Mouse (Mus musculus) MEL (cell line): ENCODE measurements around the gene Adh1. TPM values are rescaled to one million over a fixed set of nuclear protein-coding genes. Genes with fewer than 3 reads are reported as not detected.
A peak's percentile ranks its signal among the peaks of the same experiment; 100 is the strongest.

Source experiments
- DNase-seq: peaks from one replicate; pipeline ENCODE4 v3.0.0; 2011; ENCODE audit warnings: low read depth, low spot score
- H3K27ac ChIP-seq: 2 replicates; pipeline ENCODE4 v1.5.1; 2012; ENCODE audit warnings: low read depth, mild to moderate bottlenecking, control low read depth, low read length, moderate library complexity; ENCODE audit not compliant: control insufficient read depth
- H3K27me3 ChIP-seq, 2 experiments: fragments of 150-350 bp in 1 of 2; sonication (generic) in 1 of 2; 2 replicates each; pipeline ENCODE4 v1.6.1; 2012; ENCODE audit warnings: low read length in 2 of 2, mild to moderate bottlenecking in 2 of 2, improper control_type of control experiment in 1 of 2, moderate library complexity in 1 of 2; ENCODE audit not compliant: insufficient read depth in 2 of 2, control insufficient read depth in 1 of 2
- H3K36me3 ChIP-seq, 2 experiments: 2 replicates each; pipeline ENCODE4 v1.6.1; 2012 to 2014; ENCODE audit warnings: low read length in 2 of 2, improper control_type of control experiment in 1 of 2, inconsistent platforms in 1 of 2, mild to moderate bottlenecking in 1 of 2; ENCODE audit not compliant: insufficient read depth in 2 of 2, control insufficient read depth in 1 of 2
- H3K4me1 ChIP-seq, 2 experiments: fragments of 150-350 bp in 1 of 2; sonication (generic) in 1 of 2; 2 replicates each; pipeline ENCODE4 v1.6.1; 2012; ENCODE audit warnings: low read length in 2 of 2, improper control_type of control experiment in 1 of 2, mild to moderate bottlenecking in 1 of 2; ENCODE audit not compliant: insufficient read depth in 2 of 2, control insufficient read depth in 1 of 2
- H3K4me3 ChIP-seq, 2 experiments: fragments of 150-350 bp in 1 of 2; sonication (generic) in 1 of 2; 2 replicates each; pipeline ENCODE4 v1.5.1; 2012; ENCODE audit warnings: low read depth in 2 of 2, low read length in 2 of 2, mild to moderate bottlenecking in 2 of 2, moderate library complexity in 2 of 2, control low read depth in 1 of 2, improper control_type of control experiment in 1 of 2; ENCODE audit not compliant: control insufficient read depth in 1 of 2, insufficient read depth in 1 of 2
- H3K79me2 ChIP-seq: 2 replicates; pipeline ENCODE4 v1.6.1; 2012; ENCODE audit warnings: mild to moderate bottlenecking, low read length, moderate library complexity; ENCODE audit not compliant: control insufficient read depth, poor library complexity, insufficient read depth
- H3K9ac ChIP-seq: 2 replicates; pipeline ENCODE4 v1.6.1; 2012; ENCODE audit warnings: low read depth, mild to moderate bottlenecking, control low read depth, low read length, moderate library complexity; ENCODE audit not compliant: control insufficient read depth, poor library complexity, severe bottlenecking
- H3K9me3 ChIP-seq: fragments of 150-350 bp; sonication (generic); replicated peaks from 2 replicates; pipeline ENCODE4 v1.6.1; 2012; ENCODE audit warnings: mild to moderate bottlenecking, low read length, improper control_type of control experiment, moderate library complexity; ENCODE audit not compliant: insufficient read depth
- BHLHE40 ChIP-seq: IDR thresholded peaks from 2 replicates; pipeline ENCODE4 v1.6.1; 2012; ENCODE audit warnings: low read depth, mild to moderate bottlenecking, inconsistent platforms, low read length, improper control_type of control experiment, borderline replicate concordance
- CTCF ChIP-seq, 3 experiments: IDR thresholded peaks in 2 of 3; conservative IDR thresholded peaks in 1 of 3; 2 replicates each; pipeline ENCODE4 v1.5.1; 2011 to 2012; ENCODE audit warnings: low read length in 3 of 3, low read depth in 2 of 3, mild to moderate bottlenecking in 2 of 3, improper control_type of control experiment in 1 of 3, inconsistent platforms in 1 of 3, mixed read lengths in 1 of 3, moderate library complexity in 1 of 3; ENCODE audit not compliant: control insufficient read depth in 1 of 3, insufficient read depth in 1 of 3, poor library complexity in 1 of 3, severe bottlenecking in 1 of 3
- E2F4 ChIP-seq: IDR thresholded peaks from 2 replicates; pipeline ENCODE4 v1.6.1; 2011; ENCODE audit warnings: low read depth, low read length, improper control_type of control experiment, borderline replicate concordance
- ELF1 ChIP-seq: IDR thresholded peaks from 2 replicates; pipeline ENCODE4 v1.6.1; 2014; ENCODE audit warnings: low read depth, mild to moderate bottlenecking, inconsistent platforms, low read length, improper control_type of control experiment, moderate library complexity
- ETS1 ChIP-seq: IDR thresholded peaks from 2 replicates; pipeline ENCODE4 v1.6.1; 2012; ENCODE audit warnings: low read depth, mild to moderate bottlenecking, inconsistent platforms, low read length, improper control_type of control experiment, moderate library complexity
- GABPA ChIP-seq: IDR thresholded peaks from 2 replicates; pipeline ENCODE4 v1.6.1; 2012; ENCODE audit warnings: low read depth, mild to moderate bottlenecking, inconsistent platforms, low read length, improper control_type of control experiment, moderate library complexity
- GATA1 ChIP-seq: IDR thresholded peaks from 2 replicates; pipeline ENCODE4 v1.6.1; 2011; ENCODE audit warnings: low read depth, low read length, improper control_type of control experiment
- JUND ChIP-seq: IDR thresholded peaks from 2 replicates; pipeline ENCODE4 v1.6.1; 2011; ENCODE audit warnings: low read depth, mild to moderate bottlenecking, improper control_type of control experiment, low read length
- KAT2A ChIP-seq: conservative IDR thresholded peaks from 2 replicates; pipeline ENCODE4 v1.6.1; 2012; ENCODE audit warnings: low read depth, low read length, improper control_type of control experiment, inconsistent platforms
- MAFK ChIP-seq: IDR thresholded peaks from 2 replicates; pipeline ENCODE4 v1.6.1; 2011; ENCODE audit warnings: low read depth, mild to moderate bottlenecking, low read length, improper control_type of control experiment, borderline replicate concordance
- MAX ChIP-seq: IDR thresholded peaks from 2 replicates; pipeline ENCODE4 v1.6.1; 2011; ENCODE audit warnings: low read length, improper control_type of control experiment
- MAZ ChIP-seq: IDR thresholded peaks from 2 replicates; pipeline ENCODE4 v1.6.1; 2012; ENCODE audit warnings: low read depth, mild to moderate bottlenecking, inconsistent platforms, low read length, improper control_type of control experiment
- MEF2A ChIP-seq: IDR thresholded peaks from 2 replicates; pipeline ENCODE4 v1.6.1; 2014; ENCODE audit warnings: low read depth, mild to moderate bottlenecking, inconsistent platforms, low read length, improper control_type of control experiment; ENCODE audit not compliant: poor library complexity, insufficient replicate concordance, severe bottlenecking; ENCODE audit errors: extremely low read depth
- MXI1 ChIP-seq: IDR thresholded peaks from 2 replicates; pipeline ENCODE4 v1.6.1; 2011; ENCODE audit warnings: mild to moderate bottlenecking, low read depth, low read length, improper control_type of control experiment
- MYB ChIP-seq: IDR thresholded peaks from 2 replicates; pipeline ENCODE4 v1.6.1; 2011; ENCODE audit warnings: mild to moderate bottlenecking, low read depth, low read length, improper control_type of control experiment
- NELFE ChIP-seq: IDR thresholded peaks from 2 replicates; pipeline ENCODE4 v1.6.1; 2011; ENCODE audit warnings: low read depth, low read length, improper control_type of control experiment
- NRF1 ChIP-seq: IDR thresholded peaks from 2 replicates; pipeline ENCODE4 v1.6.1; 2014; ENCODE audit warnings: low read depth, mild to moderate bottlenecking, inconsistent platforms, low read length, improper control_type of control experiment, moderate library complexity; ENCODE audit not compliant: poor library complexity, insufficient read depth, severe bottlenecking
- POLR2A ChIP-seq, 2 experiments: IDR thresholded peaks; 2 replicates each; pipeline ENCODE4 v1.6.1; 2011 to 2012; ENCODE audit warnings: low read length in 2 of 2, mild to moderate bottlenecking in 2 of 2, control low read depth in 1 of 2, improper control_type of control experiment in 1 of 2, low read depth in 1 of 2, moderate library complexity in 1 of 2; ENCODE audit not compliant: control insufficient read depth in 1 of 2, insufficient read depth in 1 of 2, poor library complexity in 1 of 2
- POLR2AphosphoS2 ChIP-seq: IDR thresholded peaks from 2 replicates; pipeline ENCODE4 v1.6.1; 2011; ENCODE audit warnings: low read length, improper control_type of control experiment
- POLR2AphosphoS5 ChIP-seq: IDR thresholded peaks from 2 replicates; pipeline ENCODE4 v1.6.1; 2012; ENCODE audit warnings: low read depth, borderline replicate concordance, mild to moderate bottlenecking, inconsistent platforms, low read length, moderate library complexity, mixed read lengths
- RAD21 ChIP-seq: IDR thresholded peaks from 2 replicates; pipeline ENCODE4 v1.6.1; 2011; ENCODE audit warnings: mild to moderate bottlenecking, low read depth, low read length, improper control_type of control experiment
- SIN3A ChIP-seq: IDR thresholded peaks from 2 replicates; pipeline ENCODE4 v1.6.1; 2012; ENCODE audit warnings: low read length, improper control_type of control experiment, inconsistent platforms
- SMC3 ChIP-seq: IDR thresholded peaks from 2 replicates; pipeline ENCODE4 v1.6.1; 2011; ENCODE audit warnings: low read depth, low read length, improper control_type of control experiment
- TAL1 ChIP-seq: IDR thresholded peaks from 2 replicates; pipeline ENCODE4 v1.6.1; 2012; ENCODE audit warnings: mild to moderate bottlenecking, inconsistent platforms, low read length, moderate library complexity, mixed read lengths
- TBP ChIP-seq: IDR thresholded peaks from 2 replicates; pipeline ENCODE4 v1.8.0; 2011; ENCODE audit warnings: low read depth, low read length, improper control_type of control experiment
- TCF12 ChIP-seq: IDR thresholded peaks from 2 replicates; pipeline ENCODE4 v1.6.1; 2014; ENCODE audit warnings: low read depth, mild to moderate bottlenecking, inconsistent platforms, low read length, improper control_type of control experiment, moderate library complexity
- USF1 ChIP-seq: IDR thresholded peaks from 2 replicates; pipeline ENCODE4 v1.6.1; 2014; ENCODE audit warnings: low read depth, mild to moderate bottlenecking, inconsistent platforms, low read length, improper control_type of control experiment, moderate library complexity
- USF2 ChIP-seq, 2 experiments: IDR thresholded peaks; 2 replicates each; pipeline ENCODE4 v1.6.1; 2011 to 2012; ENCODE audit warnings: improper control_type of control experiment in 2 of 2, low read length in 2 of 2, borderline replicate concordance in 1 of 2, inconsistent platforms in 1 of 2, low read depth in 1 of 2, mild to moderate bottlenecking in 1 of 2; ENCODE audit not compliant: insufficient read depth in 1 of 2
- ZC3H11A ChIP-seq: IDR thresholded peaks from 2 replicates; pipeline ENCODE4 v1.6.1; 2012; ENCODE audit warnings: low read depth, mild to moderate bottlenecking, inconsistent platforms, low read length, improper control_type of control experiment
- ZKSCAN1 ChIP-seq: IDR thresholded peaks from 2 replicates; pipeline ENCODE4 v1.6.1; 2012; ENCODE audit warnings: low read depth, mild to moderate bottlenecking, inconsistent platforms, low read length, improper control_type of control experiment, moderate library complexity
- ZNF384 ChIP-seq: IDR thresholded peaks from 2 replicates; pipeline ENCODE4 v1.6.1; 2012; ENCODE audit warnings: low read depth, mild to moderate bottlenecking, inconsistent platforms, low read length, improper control_type of control experiment
- polyA plus RNA-seq, 2 experiments: library from polyadenylated mRNA; stranded (reverse) in 1 of 2; unstranded in 1 of 2; fragments of >175 nt in 1 of 2; fragments of >200 nt in 1 of 2; gene quantifications; 2 replicates each; pipeline versions ENCODE4 v1.2.1 to v1.2.4; 2012; ENCODE audit warnings: low replicate concordance in 2 of 2, low read depth in 1 of 2; ENCODE audit not compliant: insufficient read length in 2 of 2, insufficient read depth in 1 of 2, missing spikeins in 1 of 2
- total RNA-seq: library from RNA; depleted of rRNA; stranded (reverse); fragments of 300-350 nt; gene quantifications from 2 replicates; pipeline ENCODE4 v1.2.3, GENCODE M21; 2012

Gene Adh1
- total and polyA plus RNA-seq, 3 experiments: 0.15 TPM; not detected in 2

DNA sequence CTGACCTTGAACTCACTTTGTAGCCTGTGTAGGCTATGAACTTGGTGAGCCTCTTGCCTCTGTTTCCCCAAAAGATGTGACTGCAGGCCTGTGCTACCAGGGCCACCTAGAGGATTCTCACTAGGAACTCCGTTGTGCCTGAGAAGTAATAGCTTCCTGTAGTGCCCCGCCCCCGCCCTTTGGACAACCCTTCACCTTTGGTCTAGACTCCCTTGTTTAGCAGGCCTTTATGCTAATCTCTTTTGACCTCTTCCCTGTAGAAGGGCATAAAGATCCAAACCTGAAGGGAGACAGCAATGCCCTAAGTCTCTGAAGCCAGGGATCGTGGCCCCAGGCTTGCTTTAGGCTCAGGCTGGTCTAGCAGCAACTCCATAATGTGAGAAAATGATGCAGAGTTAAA, 38.3 kb upstream of the Adh1 start:
- Histone ChIP-seq H3K4me1 (no peaks in the 10 kb centered on the region), H3K9ac (no peak overlapping the region), H3K36me3 (no peaks in the 10 kb centered on the region), H3K79me2 (no peaks in the 10 kb centered on the region), H3K27me3 (peaks cover 5 to 8% of the 10 kb centered on the region in 2 experiments), H3K27ac (no peak overlapping the region), H3K4me3 (no peak overlapping the region), H3K9me3 (no peaks in the 10 kb centered on the region)
- DNase-seq: no peak
- no peak for TF ChIP-seq ZNF384
- no peak for TF ChIP-seq TAL1
- TF ChIP-seq ETS1: no peak
- TF ChIP-seq ELF1: no peak
- no peak for TF ChIP-seq MAZ
- no peak for TF ChIP-seq MEF2A
- TF ChIP-seq MYB: no peak
- TF ChIP-seq E2F4: no peak
- TF ChIP-seq NELFE: no peak
- no peak for TF ChIP-seq ZC3H11A
- no peak for TF ChIP-seq RAD21
- TF ChIP-seq BHLHE40: no peak
- no peak for TF ChIP-seq MAX
- no peak for TF ChIP-seq CTCF (IDR thresholded peaks at IDR 0.05 in 2 of 3, conservative IDR thresholded peaks at IDR 0.05 in 1 of 3; ENCODE audit: control insufficient read depth in 1 of 3, insufficient read depth in 1 of 3, low read depth in 2 of 3, low read length in 3 of 3, poor library complexity in 1 of 3, severe bottlenecking in 1 of 3)
- no peak for TF ChIP-seq SMC3
- no peak for TF ChIP-seq POLR2AphosphoS5
- no peak for TF ChIP-seq POLR2AphosphoS2
- TF ChIP-seq USF1: no peak
- TF ChIP-seq NRF1: no peak
- no peak for TF ChIP-seq MXI1

DNA sequence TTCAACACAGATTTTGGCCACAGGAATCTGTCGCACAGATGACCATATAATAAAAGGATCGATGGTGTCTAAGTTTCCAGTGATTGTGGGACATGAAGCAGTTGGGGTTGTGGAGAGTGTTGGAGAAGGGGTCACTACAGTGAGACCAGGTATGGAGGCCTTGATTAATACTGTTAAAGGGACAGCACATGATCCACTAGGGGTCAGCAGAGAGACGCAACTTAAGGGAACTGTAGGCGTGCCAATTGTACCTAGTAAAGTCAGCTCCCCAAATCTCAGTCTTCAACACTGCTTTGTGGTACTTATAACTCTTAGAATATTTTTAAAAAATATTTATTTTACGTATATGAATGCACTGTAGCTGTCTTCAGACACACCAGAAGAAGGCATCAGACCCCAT, 37.8 kb upstream of the Adh1 start:
- H3K79me2 ChIP-seq: no peaks in the 10 kb centered on the region
- peak; percentile 77 for DNase-seq
- peaks cover 6 to 8% of the 10 kb centered on the region in 2 experiments for H3K27me3 ChIP-seq
- H3K27ac ChIP-seq: no peak overlapping the region
- no peaks in the 10 kb centered on the region for H3K36me3 ChIP-seq
- H3K9me3 ChIP-seq: no peaks in the 10 kb centered on the region
- no peaks in the 10 kb centered on the region for H3K4me1 ChIP-seq
- no peak overlapping the region for H3K9ac ChIP-seq
- no peak overlapping the region for H3K4me3 ChIP-seq
- TF ChIP-seq RAD21: peak; percentile 80
- no peak for TF ChIP-seq BHLHE40
- TF ChIP-seq NELFE: no peak
- no peak for TF ChIP-seq GABPA
- no peak for TF ChIP-seq KAT2A
- TF ChIP-seq MAFK: no peak
- no peak for TF ChIP-seq MXI1
- no peak for TF ChIP-seq TCF12
- no peak for TF ChIP-seq TBP
- TF ChIP-seq ELF1: no peak
- no peak for TF ChIP-seq E2F4
- no peak for TF ChIP-seq ZKSCAN1
- TF ChIP-seq SIN3A: no peak
- no peak for TF ChIP-seq ZNF384
- TF ChIP-seq MEF2A: no peak
- TF ChIP-seq JUND: no peak
- no peak for TF ChIP-seq POLR2AphosphoS2
- TF ChIP-seq POLR2AphosphoS5: no peak
- no peak for TF ChIP-seq POLR2A (IDR thresholded peaks at IDR 0.05; ENCODE audit: control insufficient read depth in 1 of 2, insufficient read depth in 1 of 2, low read depth in 1 of 2, low read length in 2 of 2, poor library complexity in 1 of 2)
- TF ChIP-seq SMC3: peak; percentile 81
- TF ChIP-seq GATA1: no peak
- TF ChIP-seq CTCF (IDR thresholded peaks at IDR 0.05 in 2 of 3, conservative IDR thresholded peaks at IDR 0.05 in 1 of 3; ENCODE audit: control insufficient read depth in 1 of 3, insufficient read depth in 1 of 3, low read depth in 2 of 3, low read length in 3 of 3, poor library complexity in 1 of 3, severe bottlenecking in 1 of 3): peak; percentile 63 to 85 (median 80)
- TF ChIP-seq USF2 (IDR thresholded peaks at IDR 0.05; ENCODE audit: borderline replicate concordance in 1 of 2, insufficient read depth in 1 of 2, low read depth in 1 of 2, low read length in 2 of 2): no peak
